Mouse (Mus musculus) embryonic fibroblast, embryonic 13.5 days (primary cell): ENCODE measurements around the gene Idh3b. TPM values are rescaled to one million over a fixed set of nuclear protein-coding genes. Genes with fewer than 3 reads are reported as not detected.

Experiments
- H3K27ac ChIP-seq: 2 replicates; pipeline ENCODE4 v1.5.1; 2012; ENCODE audit warnings: low read length, control low read depth, inconsistent platforms; ENCODE audit not compliant: insufficient read depth
- H3K4me1 ChIP-seq: 2 replicates; pipeline ENCODE4 v1.6.1; 2011; ENCODE audit warnings: low read length; ENCODE audit not compliant: control insufficient read depth, insufficient read depth
- H3K4me3 ChIP-seq: 2 replicates; pipeline ENCODE4 v1.5.1; 2011; ENCODE audit warnings: mild to moderate bottlenecking, control low read depth, low read length; ENCODE audit not compliant: insufficient read depth
- CTCF ChIP-seq: IDR thresholded peaks from 2 replicates; pipeline ENCODE4 v1.5.1; 2011; ENCODE audit warnings: mild to moderate bottlenecking, control low read depth, low read length, moderate library complexity, borderline replicate concordance; ENCODE audit not compliant: insufficient read depth
- POLR2A ChIP-seq: IDR thresholded peaks from 2 replicates; pipeline ENCODE4 v1.6.1; 2011; ENCODE audit warnings: low read depth, mild to moderate bottlenecking, control low read depth, low read length, moderate library complexity
- polyA plus RNA-seq: library from polyadenylated mRNA; stranded (reverse); fragments of >200 nt; gene quantifications from 2 replicates; pipeline ENCODE4 v1.2.4, GENCODE M21; 2011; ENCODE audit warnings: low read depth; ENCODE audit not compliant: missing spikeins, insufficient read length

Gene Idh3b
- polyA plus RNA-seq, 1 experiment = 143 TPM

DNA sequence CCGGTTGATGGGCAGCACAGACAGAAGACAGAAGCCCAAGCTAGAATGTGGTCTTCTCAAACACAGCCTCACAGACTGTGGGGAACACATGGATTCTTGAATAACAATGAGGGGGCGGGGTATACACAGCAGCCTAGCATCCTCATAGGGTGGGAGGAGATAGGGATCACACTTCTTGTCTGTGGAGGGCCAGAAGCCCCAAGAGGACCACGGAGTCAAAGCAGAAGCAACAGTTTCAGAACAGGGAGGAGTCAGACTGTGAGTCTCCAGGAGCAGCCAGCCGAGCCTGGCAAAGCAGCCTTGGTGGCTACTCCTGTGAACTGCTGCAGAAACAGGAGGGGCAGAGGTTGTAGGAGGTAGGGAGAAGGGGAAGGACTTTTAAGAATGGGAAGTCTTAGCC is 9.1 kb upstream of the Idh3b start:
- no peak overlapping the region for H3K27ac ChIP-seq
- H3K4me1 ChIP-seq = peaks cover 5% of the 10 kb centered on the region; the same call in 1 of the 2 replicates
- TF ChIP-seq POLR2A (no peak), CTCF (no peak)
- H3K4me3 ChIP-seq = no peak overlapping the region

DNA sequence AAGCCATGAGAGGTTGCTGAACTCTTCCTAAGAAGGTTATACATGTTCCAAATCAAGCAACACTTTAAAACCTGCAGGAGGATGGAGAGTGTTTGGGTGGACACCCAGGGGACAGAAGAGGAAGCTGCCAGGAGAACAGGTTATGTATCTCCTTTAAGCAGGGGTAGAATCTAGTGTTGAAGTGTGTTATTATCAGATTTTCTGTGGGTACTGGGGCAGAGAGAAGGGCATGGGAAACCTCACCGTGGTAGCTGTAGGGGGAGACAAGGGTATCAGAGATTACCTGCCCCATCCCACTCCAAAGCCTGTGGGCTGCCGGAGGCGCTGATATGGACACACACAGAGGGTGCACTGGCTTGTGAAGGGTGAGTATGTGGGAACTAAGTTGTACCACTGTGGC is 8.7 kb upstream of the Idh3b start:
- Histone ChIP-seq H3K4me1 (peaks cover 5% of the 10 kb centered on the region; the same call in 1 of the 2 replicates), H3K27ac (no peak overlapping the region), H3K4me3 (no peak overlapping the region)
- TF ChIP-seq POLR2A (no peak), CTCF (no peak)

DNA sequence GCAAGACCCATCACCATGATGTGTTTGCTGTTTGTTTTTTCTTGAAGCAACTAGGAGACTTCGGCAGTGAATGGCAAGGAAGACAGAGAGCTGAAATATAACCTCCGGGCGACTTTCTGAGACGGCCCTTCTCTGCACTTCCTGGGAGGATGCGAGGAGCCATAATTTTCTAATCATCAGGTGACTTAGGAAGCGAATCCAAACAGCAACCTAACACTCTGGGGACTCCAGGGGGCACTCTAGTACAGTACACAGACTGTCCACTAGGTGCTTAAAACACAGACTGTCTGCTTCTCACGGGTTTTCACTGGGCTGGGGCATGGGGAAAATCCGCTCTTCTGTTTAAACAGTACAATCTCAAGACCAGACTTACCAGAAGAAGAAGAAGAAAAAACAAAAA is 7.1 kb upstream of the Idh3b start:
- no peak for TF ChIP-seq POLR2A
- peak; percentile 14; the same call in 1 of the 2 replicates for TF ChIP-seq CTCF

DNA sequence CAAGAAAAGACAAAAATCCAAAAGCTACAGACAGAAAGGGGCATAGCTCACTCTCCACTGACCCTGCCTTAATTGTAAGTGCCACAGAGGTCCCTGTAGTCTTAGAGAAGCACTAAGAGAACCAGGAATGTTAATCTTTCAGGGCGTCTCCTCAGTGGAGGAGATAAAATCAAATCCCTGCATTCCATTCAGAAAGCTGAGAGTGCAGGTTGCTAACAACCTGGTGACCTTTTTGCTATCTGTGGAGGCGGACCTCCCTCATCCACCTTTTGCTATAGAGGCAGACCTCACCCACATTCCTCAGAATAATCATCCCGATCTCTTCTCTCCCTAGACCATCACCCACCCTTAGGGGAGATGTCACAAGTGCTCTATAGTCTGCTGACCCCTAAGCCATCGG is 4.7 kb upstream of the Idh3b start:
- H3K4me3 ChIP-seq = no peak overlapping the region
- peaks cover 5% of the 10 kb centered on the region; the same call in 1 of the 2 replicates for H3K4me1 ChIP-seq
- H3K27ac ChIP-seq = no peak overlapping the region
- no peak for TF ChIP-seq CTCF
- TF ChIP-seq POLR2A = no peak

More for the DNA sequence above, 7.1 kb upstream of the Idh3b start:
- H3K27ac ChIP-seq = peak overlapping the region; percentile 6; the same call in 1 of the 2 replicates
- no peak overlapping the region for H3K4me3 ChIP-seq
- H3K4me1 ChIP-seq = peaks cover 5% of the 10 kb centered on the region; the same call in 1 of the 2 replicates

GRCm38 (mm10) chr2:130280818-130281217 is 3.5 kb downstream of the Idh3b start:
- TF ChIP-seq CTCF = no peak
- no peak; the same call in 1 of the 2 replicates for TF ChIP-seq POLR2A
- Histone ChIP-seq H3K4me3 (no peak overlapping the region), H3K27ac (no peak overlapping the region), H3K4me1 (no peaks in the 10 kb centered on the region; the same call in 1 of the 2 replicates)

GRCm38 (mm10) chr2:130280224-130280623 is 4.1 kb downstream of the Idh3b start:
- TF ChIP-seq CTCF = no peak
- Histone ChIP-seq H3K27ac (no peak overlapping the region), H3K4me3 (no peak overlapping the region), H3K4me1 (no peaks in the 10 kb centered on the region; the same call in 1 of the 2 replicates)

GRCm38 (mm10) chr2:130279600-130280091 is 4.7 kb downstream of the Idh3b start:
- Histone ChIP-seq H3K4me1 (no peaks in the 10 kb centered on the region; the same call in 1 of the 2 replicates), H3K4me3 (no peak overlapping the region), H3K27ac (no peak overlapping the region)
- TF ChIP-seq POLR2A (0 out of 2 replicates have a peak, but pooled peaks have one; percentile 35), CTCF (no peak)

DNA sequence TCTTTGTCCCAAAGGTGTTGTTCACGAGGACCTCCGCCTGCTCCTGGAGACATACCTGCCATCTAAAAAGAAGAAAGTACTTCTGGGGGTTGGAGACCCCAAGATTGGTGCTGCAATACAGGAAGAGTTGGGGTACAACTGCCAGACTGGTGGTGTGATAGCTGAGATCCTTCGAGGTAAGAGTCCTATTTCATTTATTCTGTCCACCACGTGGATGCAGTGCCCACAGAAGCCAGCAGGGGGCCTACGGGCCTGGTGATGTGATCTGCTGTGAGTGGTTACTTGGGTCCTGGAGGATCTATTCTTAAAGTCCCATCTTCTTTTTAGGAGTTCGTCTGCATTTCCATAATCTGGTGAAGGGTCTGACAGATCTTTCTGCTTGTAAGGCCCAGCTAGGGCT is 8.7 kb downstream of the Idh3b start:
- TF ChIP-seq POLR2A (no peak), CTCF (peak; percentile 47; the same call in 1 of the 2 replicates)
- Histone ChIP-seq H3K4me3 (peak overlapping the region; percentile 93), H3K27ac (no peak overlapping the region), H3K4me1 (no peaks in the 10 kb centered on the region; the same call in 1 of the 2 replicates)

DNA sequence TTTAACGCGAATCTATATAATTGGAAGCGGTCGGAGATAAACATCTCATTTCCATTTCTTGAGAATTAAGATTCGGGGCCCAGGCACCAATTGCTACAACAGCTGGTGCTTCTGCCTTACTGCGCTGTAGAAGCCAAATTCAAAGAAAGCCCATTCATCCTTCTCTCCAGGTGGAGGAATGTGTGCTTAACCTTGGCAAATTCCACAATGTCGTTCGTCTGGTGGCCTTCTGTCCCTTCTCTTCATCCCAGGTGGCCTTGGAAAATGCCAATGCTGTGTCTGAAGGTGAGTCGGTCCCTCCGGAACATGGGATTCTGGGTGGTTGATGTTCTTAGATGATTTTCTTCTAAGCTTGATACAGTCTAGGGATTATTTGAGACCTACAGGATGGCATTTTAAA is 9.5 kb downstream of the Idh3b start:
- TF ChIP-seq CTCF (no peak), POLR2A (no peak)
- Histone ChIP-seq H3K4me1 (no peaks in the 10 kb centered on the region; the same call in 1 of the 2 replicates), H3K27ac (no peak overlapping the region), H3K4me3 (peak overlapping the region; percentile 93)

- peak within 1 kb of the TSS; percentile 47 for H3K27ac ChIP-seq
- peak; percentile 99 for TF ChIP-seq POLR2A
- no peak for TF ChIP-seq CTCF
- peak within 1 kb of the TSS; percentile 93 for H3K4me3 ChIP-seq
- no peaks in the 10 kb centered on the region; the same call in 1 of the 2 replicates for H3K4me1 ChIP-seq
Observed at GRCm38 (mm10) chr2:130274149-130274861, 10.0 kb downstream of the Idh3b start, which contains the start of gene Nop56. TSS of gene Nop56 (plus strand) at chr2:130274430.
